Mouse (Mus musculus) c-Kit-positive CD71-positive TER-119-positive erythroid progenitor cells, embryonic 14.5 days (primary cell): ENCODE results near the gene Rps19bp1.
A peak's percentile ranks its signal among the peaks of the same experiment; 100 is the strongest.

Experiments used
- DNase-seq: peaks from one replicate; pipeline ENCODE4 v3.0.0-alpha.2; 2013; ENCODE audit warnings: low spot score

Gene Rps19bp1

GRCm38 (mm10) chr15:80263610-80264575, at the start of gene Rps19bp1:
TSS of gene Rps19bp1 (minus strand) at chr15:80264315.
- DNase-seq, result peak; percentile 89

- DNase-seq, result no peak
These were observed 42.0 kb upstream of the Rps19bp1 start for GRCm38 (mm10) chr15:80306146-80306545.

- DNase-seq, result no peak
These were observed 40.1 kb upstream of the Rps19bp1 start for GRCm38 (mm10) chr15:80304188-80304587.

GRCm38 (mm10) chr15:80303779-80304178, 39.7 kb upstream of the Rps19bp1 start:
- DNase-seq, result no peak

- no peak for DNase-seq
These were observed 33.0 kb upstream of the Rps19bp1 start for GRCm38 (mm10) chr15:80297146-80297545.

GRCm38 (mm10) chr15:80289436-80289835, 25.3 kb upstream of the Rps19bp1 start:
- peak; percentile 65 for DNase-seq

GRCm38 (mm10) chr15:80288036-80288435, 23.9 kb upstream of the Rps19bp1 start:
- no peak for DNase-seq

GRCm38 (mm10) chr15:80286851-80287415, 22.8 kb upstream of the Rps19bp1 start, which contains the start of gene Cacna1i:
TSS of gene Cacna1i (plus strand) at chr15:80287238.
- DNase-seq, result no peak

- peak; percentile 51 for DNase-seq
These were observed 16.5 kb upstream of the Rps19bp1 start for GRCm38 (mm10) chr15:80280646-80281045.

- DNase-seq, result no peak
These were observed 14.9 kb upstream of the Rps19bp1 start for GRCm38 (mm10) chr15:80279053-80279452.

GRCm38 (mm10) chr15:80278121-80278759, 14.1 kb upstream of the Rps19bp1 start:
- no peak for DNase-seq

- peak; percentile 51 for DNase-seq
These were observed 13.5 kb upstream of the Rps19bp1 start for GRCm38 (mm10) chr15:80277625-80278024.

GRCm38 (mm10) chr15:80277107-80277506, 13.0 kb upstream of the Rps19bp1 start:
- no peak for DNase-seq

GRCm38 (mm10) chr15:80271858-80272396, 7.8 kb upstream of the Rps19bp1 start:
- DNase-seq, result no peak

- no peak for DNase-seq
These were observed 2.2 kb upstream of the Rps19bp1 start for GRCm38 (mm10) chr15:80266281-80266680.

- no peak for DNase-seq
These were observed 3.0 kb downstream of the Rps19bp1 start for GRCm38 (mm10) chr15:80261100-80261499.

- peak; percentile 80 for DNase-seq
These were observed 3.4 kb downstream of the Rps19bp1 start for GRCm38 (mm10) chr15:80260677-80261076.

- no peak for DNase-seq
These were observed 4.6 kb downstream of the Rps19bp1 start for GRCm38 (mm10) chr15:80259406-80260045.

- DNase-seq, result peak; percentile 77
These were observed 5.6 kb downstream of the Rps19bp1 start for GRCm38 (mm10) chr15:80258240-80259170.

- DNase-seq, result no peak
These were observed 6.4 kb downstream of the Rps19bp1 start for GRCm38 (mm10) chr15:80257602-80258239.
